Mouse (Mus musculus) kidney, adult 2 months (tissue): ENCODE measurements at regions not wholly inside any gene's neighbourhood (a gene's known extent, or its start where the extent isn't known, plus 50 kb on each side); places are given as distances from the start of the nearest gene placed in this dataset.

Experiments
- CTCF ChIP-seq: fragments of 200-500 bp; conservative IDR thresholded peaks from 2 replicates; pipeline ENCODE4 v1.5.1; 2011; ENCODE audit warnings: low read depth, mild to moderate bottlenecking, control low read depth, low read length, moderate library complexity, mixed read lengths; ENCODE audit not compliant: insufficient read depth, insufficient read length
- POLR2A ChIP-seq: fragments of 200-500 bp; IDR thresholded peaks from one replicate; pipeline ENCODE4 v1.6.1; 2011; ENCODE audit warnings: low read depth, low read length, control low read depth

DNA sequence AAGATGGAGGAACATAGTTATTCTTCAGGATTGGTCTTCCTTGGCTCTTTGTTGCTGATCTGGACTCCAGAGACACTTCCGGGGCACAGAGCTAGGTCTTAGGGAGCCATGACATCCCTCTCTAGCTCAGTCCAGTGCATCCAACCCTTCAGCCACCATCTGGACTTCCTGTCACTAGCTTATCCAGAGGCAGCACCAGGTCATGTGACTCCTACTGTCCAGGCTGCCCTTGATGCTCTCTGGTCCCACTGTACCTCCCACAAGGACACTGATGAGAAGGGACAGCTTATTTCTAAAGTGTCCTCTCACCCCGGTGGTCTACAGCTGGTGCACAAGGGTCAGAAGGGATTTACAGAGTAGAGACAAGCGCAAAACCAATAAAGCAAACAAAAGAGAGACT lies 400.7 kb upstream of the Kcnab2 start:
- no peak for TF ChIP-seq CTCF
- TF ChIP-seq POLR2A = no peak
